In the genomic region with DNA sequence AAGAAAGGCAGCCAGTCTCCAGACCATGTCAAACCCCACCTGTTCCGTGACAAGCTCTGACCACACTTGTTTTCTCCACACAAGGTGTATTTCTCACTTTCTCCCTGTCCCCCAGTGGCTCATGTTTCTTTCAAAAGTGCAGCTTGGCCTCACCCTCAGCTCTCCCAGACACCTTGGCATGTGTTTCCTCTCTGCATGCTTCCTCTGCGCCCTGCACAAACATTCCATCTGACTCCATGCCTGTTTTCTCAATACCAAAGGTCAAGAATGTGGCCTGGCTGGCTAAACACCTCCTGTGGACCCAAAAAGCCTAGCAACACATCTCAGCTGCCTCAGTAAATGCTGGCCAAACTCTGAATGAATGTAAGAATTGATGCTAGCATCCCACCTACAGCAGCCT, we compare ENCODE assay signal across 10 mouse cellular contexts.
DNase-seq lines count a peak whose midpoint lies in the region; ATAC-seq lines count a peak whose summit lies in the region.
"Had no signal": no experiment of that assay in that cellular context is flagged by ENCODE, and none has a peak within 500 bp of the region (broad histone marks: within the 10 kb centered on the region; RNA-seq: fewer than 3 reads in every experiment).

No protein-coding gene starts in this region.

- peak; percentile 92 for DNase-seq in heart, adult 11 months
- peak; percentile 61 for DNase-seq in cerebellum, adult 9-11 months
- peak; percentile 58 for DNase-seq in kidney, adult 18-20 months
- DNase-seq in layer of hippocampus, postnatal 25 days (ENCODE audit: extremely low spot score in 1 of 2, low spot score in 1 of 2), result no peak
- DNase-seq: thymus, postnatal 4 days had no signal

- no peaks in the 10 kb centered on the region for H3K27me3 ChIP-seq in heart, embryonic 11.5 days (ENCODE audit: control insufficient read depth, insufficient read depth, low read length)
- no peaks in the 10 kb centered on the region for H3K27me3 ChIP-seq in lung, embryonic 15.5 days
- no peaks in the 10 kb centered on the region for H3K27me3 ChIP-seq in forebrain, embryonic 15.5 days
- H3K27me3 ChIP-seq: neural tube, embryonic 13.5 days had no signal

- peaks cover 13% of the 10 kb centered on the region for H3K4me1 ChIP-seq in heart, embryonic 11.5 days (ENCODE audit: control insufficient read depth, insufficient read depth, low read length)
- H3K4me1 ChIP-seq in lung, embryonic 15.5 days, result peaks cover 29% of the 10 kb centered on the region
- no peaks in the 10 kb centered on the region; the same call in 1 of the 2 replicates for H3K4me1 ChIP-seq in forebrain, embryonic 15.5 days

- 59% methylated on average over 2 of the region's 2 CpGs for WGBS in heart, embryonic 11.5 days (ENCODE audit: insufficient replicate concordance)
- 62% methylated on average over 2 of the region's 2 CpGs for WGBS in lung, embryonic 15.5 days
- WGBS in forebrain, embryonic 15.5 days, result 80% methylated on average over 2 of the region's 2 CpGs

- ATAC-seq in heart, embryonic 11.5 days (replicated peaks; ENCODE audit: insufficient number of reproducible peaks, low FRiP score, low TSS enrichment), result no peak
- ATAC-seq in lung, embryonic 15.5 days (ENCODE audit: borderline replicate concordance, extremely low read depth, low FRiP score, low TSS enrichment), result 0 out of 2 replicates have a peak, but pooled peaks have one; percentile 27
- ATAC-seq in frontal cortex, adult (ENCODE audit: low TSS enrichment), result no peak
- no peak for ATAC-seq in forebrain, embryonic 15.5 days (replicated peaks)

- H3K9me3 ChIP-seq in heart, embryonic 11.5 days (replicated peaks; ENCODE audit: control insufficient read depth, low read length), result no peaks in the 10 kb centered on the region
- H3K9me3 ChIP-seq in lung, embryonic 15.5 days, result no peaks in the 10 kb centered on the region
- H3K9me3 ChIP-seq in forebrain, embryonic 15.5 days, result no peaks in the 10 kb centered on the region
- H3K9me3 ChIP-seq: neural tube, embryonic 13.5 days had no signal

- no peak overlapping the region for H3K4me3 ChIP-seq in heart, embryonic 11.5 days (ENCODE audit: low read depth, low read length)
- H3K4me3 ChIP-seq in lung, embryonic 15.5 days, result no peak overlapping the region
- H3K4me3 ChIP-seq in forebrain, embryonic 15.5 days, result no peak overlapping the region
- H3K4me3 ChIP-seq: neural tube, embryonic 13.5 days had no signal

- no peaks in the 10 kb centered on the region for H3K36me3 ChIP-seq in heart, embryonic 11.5 days (ENCODE audit: control insufficient read depth, insufficient read depth, low read length)
- H3K36me3 ChIP-seq in lung, embryonic 15.5 days, result peaks cover 10% of the 10 kb centered on the region; the same call in 1 of the 2 replicates
- no peaks in the 10 kb centered on the region for H3K36me3 ChIP-seq in forebrain, embryonic 15.5 days
- H3K36me3 ChIP-seq: neural tube, embryonic 13.5 days had no signal

- H3K4me2 ChIP-seq in heart, embryonic 11.5 days, result no peak overlapping the region
- no peak overlapping the region for H3K4me2 ChIP-seq in lung, embryonic 15.5 days
- H3K4me2 ChIP-seq in forebrain, embryonic 15.5 days (replicated peaks), result no peak overlapping the region
- H3K4me2 ChIP-seq: neural tube, embryonic 13.5 days had no signal

- H3K27ac ChIP-seq in heart, embryonic 11.5 days (ENCODE audit: low read depth, low read length), result no peak overlapping the region
- peak overlapping the region; percentile 44 for H3K27ac ChIP-seq in lung, embryonic 15.5 days
- no peak overlapping the region for H3K27ac ChIP-seq in forebrain, embryonic 15.5 days (replicated peaks)
- H3K27ac ChIP-seq: neural tube, embryonic 13.5 days had no signal

- no peak overlapping the region for H3K9ac ChIP-seq in heart, embryonic 11.5 days (ENCODE audit: low read depth, low read length)
- H3K9ac ChIP-seq in lung, embryonic 15.5 days, result no peak overlapping the region
- no peak overlapping the region for H3K9ac ChIP-seq in forebrain, embryonic 15.5 days (replicated peaks)
- H3K9ac ChIP-seq: neural tube, embryonic 13.5 days had no signal

Comparison
In these comparisons a context has a peak if more than half of its experiments do, and no peak if none do; other contexts are left out.
1. DNase-seq: peak in heart, adult 11 months (single experiment), cerebellum, adult 9-11 months (single experiment) and kidney, adult 18-20 months (single experiment); none in layer of hippocampus, postnatal 25 days (0 of 2).